Mouse (Mus musculus): ENCODE data around the gene Klhl10.

GRCm38 (mm10) chr11:100395200-100395599 is 46.5 kb upstream of the Klhl10 start:
- TF ChIP-seq CEBPB (IDR thresholded peaks at IDR 0.05; ENCODE audit: insufficient read depth, poor library complexity, severe bottlenecking) (no peak), MAX (IDR thresholded peaks at IDR 0.05; ENCODE audit: low read depth) (no peak), POLR2A (IDR thresholded peaks at IDR 0.05; ENCODE audit: insufficient read length, low read depth) (no peak), MYOG (IDR thresholded peaks at IDR 0.05; ENCODE audit: control insufficient read depth in 1 of 3, insufficient read depth in 1 of 3, insufficient read length in 2 of 3, low read depth in 2 of 3) (peak in 1 of 3 experiments; percentile 8), SRF (IDR thresholded peaks at IDR 0.05; ENCODE audit: control insufficient read depth, insufficient read length, low read depth) (no peak), E2F4 (IDR thresholded peaks at IDR 0.05; ENCODE audit: insufficient read depth) (no peak)
